8 mouse cellular contexts compared by ENCODE assay signal in genomic region chr11:51637971-51638414, GRCm38 (mm10). TPM values are rescaled to one million over a fixed set of nuclear protein-coding genes. Genes with fewer than 3 reads are reported as not detected.
A peak's percentile ranks its signal among the peaks of the same experiment; 100 is the strongest.
DNase-seq lines count a peak whose midpoint lies in the region; ATAC-seq and TF ChIP-seq lines count a peak whose summit lies in the region.

No protein-coding gene starts in this region.

- peak overlapping the region; percentile 93 for H3K27ac ChIP-seq in MEL (ENCODE audit: control insufficient read depth, low read depth, low read length)
- H3K27ac ChIP-seq in forebrain, embryonic 14.5 days (ENCODE audit: low read depth, low read length) = no peak overlapping the region
- H3K27ac ChIP-seq in intestine, embryonic 15.5 days = peak overlapping the region; percentile 62; the same call in 1 of the 2 replicates
- peak overlapping the region; percentile 51; the same call in 1 of the 2 replicates for H3K27ac ChIP-seq in lung, postnatal 0 days (ENCODE audit: low read length)

- peak; percentile 62 to 70 for TF ChIP-seq EP300 in MEL (IDR thresholded peaks at IDR 0.05; ENCODE audit: low read depth in 1 of 2, low read length in 2 of 2)
- TF ChIP-seq EP300 in lung, postnatal 0 days (IDR thresholded peaks at IDR 0.05) = no peak

- peak overlapping the region; percentile 76 for H3K9ac ChIP-seq in MEL (ENCODE audit: control insufficient read depth, low read depth, low read length, poor library complexity, severe bottlenecking)
- H3K9ac ChIP-seq in forebrain, embryonic 14.5 days (ENCODE audit: low read length) = peak overlapping the region; percentile 1; the same call in 1 of the 2 replicates
- H3K9ac ChIP-seq in intestine, embryonic 15.5 days = peak overlapping the region; percentile 45
- H3K9ac ChIP-seq in lung, postnatal 0 days (replicated peaks; ENCODE audit: low read depth) = no peak overlapping the region

- H3K4me1 ChIP-seq in MEL (ENCODE audit: control insufficient read depth in 1 of 2, insufficient read depth in 2 of 2, low read length in 2 of 2) = peaks cover 7 to 33% of the 10 kb centered on the region in 2 experiments
- H3K4me1 ChIP-seq in forebrain, embryonic 14.5 days (ENCODE audit: control insufficient read depth, insufficient read depth, low read length) = 0 out of 2 replicates have a peak, but pooled peaks cover 9% of the 10 kb centered on the region
- H3K4me1 ChIP-seq in intestine, embryonic 15.5 days (replicated peaks) = peaks cover 9% of the 10 kb centered on the region
- H3K4me1 ChIP-seq in lung, postnatal 0 days (ENCODE audit: insufficient read depth, low read depth, low read length) = peaks cover 6% of the 10 kb centered on the region

- TF ChIP-seq CTCF in MEL (IDR thresholded peaks at IDR 0.05 in 2 of 3, conservative IDR thresholded peaks at IDR 0.05 in 1 of 3; ENCODE audit: control insufficient read depth in 1 of 3, insufficient read depth in 1 of 3, low read depth in 2 of 3, low read length in 3 of 3, poor library complexity in 1 of 3, severe bottlenecking in 1 of 3) = no peak
- no peak for TF ChIP-seq CTCF in lung, postnatal 0 days (IDR thresholded peaks at IDR 0.05)

- H3K79me2 ChIP-seq in MEL (ENCODE audit: control insufficient read depth, insufficient read depth, low read length, poor library complexity) = peaks cover 18% of the 10 kb centered on the region

- H3K9me3 ChIP-seq in MEL (replicated peaks; ENCODE audit: insufficient read depth, low read length) = no peaks in the 10 kb centered on the region
- H3K9me3 ChIP-seq in forebrain, embryonic 14.5 days (replicated peaks; ENCODE audit: control insufficient read depth, low read length) = no peaks in the 10 kb centered on the region
- H3K9me3 ChIP-seq in intestine, embryonic 15.5 days = no peaks in the 10 kb centered on the region
- H3K9me3 ChIP-seq in lung, postnatal 0 days (ENCODE audit: low read length) = no peaks in the 10 kb centered on the region

- H3K4me3 ChIP-seq in MEL (ENCODE audit: control insufficient read depth in 1 of 2, insufficient read depth in 1 of 2, low read depth in 2 of 2, low read length in 2 of 2) = peak overlapping the region; percentile 48 to 52
- no peak overlapping the region for H3K4me3 ChIP-seq in forebrain, embryonic 14.5 days (ENCODE audit: low read depth, low read length)
- 0 out of 2 replicates have a peak overlapping the region, but pooled peaks have one; percentile 6 for H3K4me3 ChIP-seq in intestine, embryonic 15.5 days (replicated peaks)
- H3K4me3 ChIP-seq in lung, postnatal 0 days (ENCODE audit: low read depth, low read length) = no peak overlapping the region

- peak; percentile 52 for DNase-seq in CD4-positive, CD25-positive, alpha-beta regulatory T cell, adult 2 months (ENCODE audit: low read depth, low spot score)
- DNase-seq in MEL (ENCODE audit: low read depth, low spot score) = peak; percentile 98
- no peak for DNase-seq in forebrain, embryonic 14.5 days (ENCODE audit: low spot score)
- DNase-seq in lung, postnatal 0 days (ENCODE audit: low spot score) = peak; percentile 55
- peak; percentile 57 to 68 for DNase-seq in spleen, postnatal 10 days (ENCODE audit: low spot score in 2 of 2)
- DNase-seq in frontal cortex, postnatal 14 days (ENCODE audit: low spot score in 2 of 2) = no peak
- no peak for DNase-seq in MN1 (ENCODE audit: low spot score)

- peak; percentile 83 to 86 for TF ChIP-seq POLR2A in MEL (IDR thresholded peaks at IDR 0.05; ENCODE audit: control insufficient read depth in 1 of 2, insufficient read depth in 1 of 2, low read depth in 1 of 2, low read length in 2 of 2, poor library complexity in 1 of 2)

- TF ChIP-seq RAD21 in MEL (IDR thresholded peaks at IDR 0.05; ENCODE audit: low read depth, low read length) = no peak

- H3K27me3 ChIP-seq in MEL (ENCODE audit: control insufficient read depth in 1 of 2, insufficient read depth in 2 of 2, low read length in 2 of 2) = no peaks in the 10 kb centered on the region
- no peaks in the 10 kb centered on the region for H3K27me3 ChIP-seq in forebrain, embryonic 14.5 days (replicated peaks; ENCODE audit: control insufficient read depth, insufficient read depth, low read length)
- H3K27me3 ChIP-seq in intestine, embryonic 15.5 days (replicated peaks) = no peaks in the 10 kb centered on the region
- H3K27me3 ChIP-seq in lung, postnatal 0 days (replicated peaks; ENCODE audit: insufficient read depth, low read length) = no peaks in the 10 kb centered on the region

- no peak overlapping the region for H3K4me2 ChIP-seq in forebrain, embryonic 14.5 days (ENCODE audit: low read length)
- H3K4me2 ChIP-seq in intestine, embryonic 15.5 days (replicated peaks) = peak overlapping the region; percentile 52
- peak overlapping the region; percentile 28 for H3K4me2 ChIP-seq in lung, postnatal 0 days (replicated peaks; ENCODE audit: low read depth, low read length)

- no peak for ATAC-seq in forebrain, embryonic 14.5 days
- no peak for ATAC-seq in intestine, embryonic 15.5 days
- peak; percentile 7; the same call in 1 of the 2 replicates for ATAC-seq in lung, postnatal 0 days

- 3% methylated on average over 17 of the region's 17 CpGs for WGBS in forebrain, embryonic 14.5 days
- WGBS in intestine, embryonic 15.5 days = 8% methylated on average over 17 of the region's 17 CpGs
- WGBS in lung, postnatal 0 days = 5% methylated on average over 17 of the region's 17 CpGs

- peaks cover 0 to 25% of the 10 kb centered on the region in 2 experiments; a peak in 2 of 4 replicates for H3K36me3 ChIP-seq in MEL (ENCODE audit: control insufficient read depth in 1 of 2, insufficient read depth in 2 of 2, low read length in 2 of 2)
- no peaks in the 10 kb centered on the region for H3K36me3 ChIP-seq in forebrain, embryonic 14.5 days (ENCODE audit: control insufficient read depth, insufficient read depth, low read length)
- no peaks in the 10 kb centered on the region; the same call in 1 of the 2 replicates for H3K36me3 ChIP-seq in intestine, embryonic 15.5 days
- no peaks in the 10 kb centered on the region for H3K36me3 ChIP-seq in lung, postnatal 0 days (ENCODE audit: insufficient read depth, low read length)

TF ChIP-seq in MEL, 35 proteins besides CTCF, POLR2A, EP300 and RAD21 (continues in another document):
- TF ChIP-seq ZC3H11A (IDR thresholded peaks at IDR 0.05; ENCODE audit: low read depth, low read length) (no peak), JUND (IDR thresholded peaks at IDR 0.05; ENCODE audit: low read depth, low read length) (no peak), NELFE (IDR thresholded peaks at IDR 0.05; ENCODE audit: low read depth, low read length) (peak; percentile 66), MEF2A (IDR thresholded peaks at IDR 0.05; ENCODE audit: extremely low read depth, insufficient replicate concordance, low read depth, low read length, poor library complexity, severe bottlenecking) (no peak), MAX (IDR thresholded peaks at IDR 0.05; ENCODE audit: low read length) (0 out of 2 replicates have a peak, but pooled peaks have one; percentile 41), POLR2AphosphoS2 (IDR thresholded peaks at IDR 0.05; ENCODE audit: low read length) (no peak), NRF1 (IDR thresholded peaks at IDR 0.05; ENCODE audit: insufficient read depth, low read depth, low read length, poor library complexity, severe bottlenecking) (no peak), GATA1 (IDR thresholded peaks at IDR 0.05; ENCODE audit: low read depth, low read length) (no peak), ETS1 (IDR thresholded peaks at IDR 0.05; ENCODE audit: low read depth, low read length) (peak; percentile 61; the same call in 1 of the 2 replicates)

RNA-seq across cellular contexts. Expression of gene Rmnd5b, which starts 2.3 kb away (rescaled TPM):
- 52.5 and 55.1 TPM in 2 replicates for total RNA-seq in MEL (2012; rRNA removed)
- polyA plus RNA-seq in MEL (2012; ENCODE audit: insufficient read depth in 1 of 2, insufficient read length in 2 of 2, low read depth in 1 of 2, low replicate concordance in 2 of 2, missing spikeins in 1 of 2) = 10 to 100 TPM in 1 of 2 experiments, not detected in 1; 63.0 TPM
- polyA plus RNA-seq in forebrain, embryonic 14.5 days (2014; fragmentation: Nextera tagmentation; extraction: Ambion mirVana) = 77.0 and 86.4 TPM in 2 replicates
- 38.2 and 42.6 TPM in 2 replicates for polyA plus RNA-seq in intestine, embryonic 15.5 days (2015; fragmentation: Nextera tagmentation; extraction: Ambion mirVana)
- 43.2 and 46.4 TPM in 2 replicates for polyA plus RNA-seq in lung, postnatal 0 days (2015; fragmentation: Nextera tagmentation; extraction: Ambion mirVana)

RNA-seq across cellular contexts. Expression of gene N4bp3, which starts 12.6 kb away (rescaled TPM):
- total RNA-seq in MEL (2012; rRNA removed) = 6.9 and 7.1 TPM in 2 replicates
- 10 to 100 TPM in 1 of 2 experiments, not detected in 1; 11.5 TPM for polyA plus RNA-seq in MEL (2012; ENCODE audit: insufficient read depth in 1 of 2, insufficient read length in 2 of 2, low read depth in 1 of 2, low replicate concordance in 2 of 2, missing spikeins in 1 of 2)
- polyA plus RNA-seq in forebrain, embryonic 14.5 days (2014; fragmentation: Nextera tagmentation; extraction: Ambion mirVana) = 6.6 and 9.9 TPM in 2 replicates
- 17.6 and 18.1 TPM in 2 replicates for polyA plus RNA-seq in intestine, embryonic 15.5 days (2015; fragmentation: Nextera tagmentation; extraction: Ambion mirVana)
- 43.9 and 44.7 TPM in 2 replicates for polyA plus RNA-seq in lung, postnatal 0 days (2015; fragmentation: Nextera tagmentation; extraction: Ambion mirVana)

RNA-seq across cellular contexts. Expression of gene D930048N14Rik, which starts 12.8 kb away (rescaled TPM):
- total RNA-seq in MEL (2012; rRNA removed) = 0.39 and 0.56 TPM in 2 replicates
- 1 to 10 TPM in 1 of 2 experiments, not detected in 1; 2.1 TPM for polyA plus RNA-seq in MEL (2012; ENCODE audit: insufficient read depth in 1 of 2, insufficient read length in 2 of 2, low read depth in 1 of 2, low replicate concordance in 2 of 2, missing spikeins in 1 of 2)
- 0.44 and 0.61 TPM in 2 replicates for polyA plus RNA-seq in forebrain, embryonic 14.5 days (2014; fragmentation: Nextera tagmentation; extraction: Ambion mirVana)
- polyA plus RNA-seq in intestine, embryonic 15.5 days (2015; fragmentation: Nextera tagmentation; extraction: Ambion mirVana) = 3.2 and 3.3 TPM in 2 replicates
- 2.5 and 3.1 TPM in 2 replicates for polyA plus RNA-seq in lung, postnatal 0 days (2015; fragmentation: Nextera tagmentation; extraction: Ambion mirVana)

RNA-seq across cellular contexts. Expression of gene Nhp2, which starts 18.5 kb away (rescaled TPM):
- total RNA-seq in MEL (2012; rRNA removed) = 588 and 649 TPM in 2 replicates
- 1,000 to 10,000 TPM in 1 of 2 experiments, 100 to 1,000 TPM in 1; 739 to 6,489 TPM for polyA plus RNA-seq in MEL (2012; ENCODE audit: insufficient read depth in 1 of 2, insufficient read length in 2 of 2, low read depth in 1 of 2, low replicate concordance in 2 of 2, missing spikeins in 1 of 2)
- polyA plus RNA-seq in forebrain, embryonic 14.5 days (2014; fragmentation: Nextera tagmentation; extraction: Ambion mirVana) = 114 and 150 TPM in 2 replicates
- polyA plus RNA-seq in intestine, embryonic 15.5 days (2015; fragmentation: Nextera tagmentation; extraction: Ambion mirVana) = 172 and 184 TPM in 2 replicates
- 60.1 and 67.2 TPM in 2 replicates for polyA plus RNA-seq in lung, postnatal 0 days (2015; fragmentation: Nextera tagmentation; extraction: Ambion mirVana)

RNA-seq across cellular contexts. Expression of gene Hnrnpab, which starts 31.3 kb away (rescaled TPM):
- 894 and 908 TPM in 2 replicates for total RNA-seq in MEL (2012; rRNA removed)
- 1,000 to 10,000 TPM in 1 of 2 experiments, 100 to 1,000 TPM in 1; 184 to 1,104 TPM for polyA plus RNA-seq in MEL (2012; ENCODE audit: insufficient read depth in 1 of 2, insufficient read length in 2 of 2, low read depth in 1 of 2, low replicate concordance in 2 of 2, missing spikeins in 1 of 2)
- polyA plus RNA-seq in forebrain, embryonic 14.5 days (2014; fragmentation: Nextera tagmentation; extraction: Ambion mirVana) = 545 and 644 TPM in 2 replicates
- polyA plus RNA-seq in intestine, embryonic 15.5 days (2015; fragmentation: Nextera tagmentation; extraction: Ambion mirVana) = 381 and 414 TPM in 2 replicates
- 152 and 167 TPM in 2 replicates for polyA plus RNA-seq in lung, postnatal 0 days (2015; fragmentation: Nextera tagmentation; extraction: Ambion mirVana)

Comparison
In these comparisons a context has a peak if more than half of its experiments do, and no peak if none do; other contexts are left out.
1. DNase-seq: peak in CD4-positive, CD25-positive, alpha-beta regulatory T cell, adult 2 months (single experiment), MEL (single experiment), lung, postnatal 0 days (single experiment) and spleen, postnatal 10 days (2 of 2); none in forebrain, embryonic 14.5 days (single experiment), frontal cortex, postnatal 14 days (0 of 2) and MN1 (single experiment).
2. H3K4me3 ChIP-seq: peak in MEL (2 of 2) and intestine, embryonic 15.5 days (single experiment); none in forebrain, embryonic 14.5 days (single experiment) and lung, postnatal 0 days (single experiment).